Mouse (Mus musculus) WW6 (cell line): Measurements from ENCODE around the gene Wnt5a.

Source experiments
- DNase-seq: peaks from one replicate; pipeline ENCODE4 v3.0.0-alpha.2; 2013; ENCODE audit warnings: low read depth, low spot score

Wnt5a gene

GRCm38 (mm10) chr14:28504101-28505050, at the start of gene Wnt5a:
Gene Wnt5a, plus strand, starts transcription at chr14:28504750.
- DNase-seq = no peak

GRCm38 (mm10) chr14:28456372-28457076, 48.0 kb upstream of the Wnt5a start:
- DNase-seq = no peak

- no peak for DNase-seq
Measured at GRCm38 (mm10) chr14:28457428-28457827, 47.1 kb upstream of the Wnt5a start.

- no peak for DNase-seq
Measured at GRCm38 (mm10) chr14:28467956-28468355, 36.6 kb upstream of the Wnt5a start.

- DNase-seq = no peak
Measured at GRCm38 (mm10) chr14:28469696-28470095, 34.9 kb upstream of the Wnt5a start.

- no peak for DNase-seq
Measured at GRCm38 (mm10) chr14:28470212-28470611, 34.3 kb upstream of the Wnt5a start.

GRCm38 (mm10) chr14:28475012-28475411, 29.5 kb upstream of the Wnt5a start:
- no peak for DNase-seq

GRCm38 (mm10) chr14:28475421-28475820, 29.1 kb upstream of the Wnt5a start:
- DNase-seq = no peak

GRCm38 (mm10) chr14:28476746-28477145, 27.8 kb upstream of the Wnt5a start:
- DNase-seq = no peak

- DNase-seq = no peak
Measured at GRCm38 (mm10) chr14:28480866-28481265, 23.7 kb upstream of the Wnt5a start.

- DNase-seq = no peak
Measured at GRCm38 (mm10) chr14:28493806-28494205, 10.7 kb upstream of the Wnt5a start.

GRCm38 (mm10) chr14:28494273-28494672, 10.3 kb upstream of the Wnt5a start:
- no peak for DNase-seq

- no peak for DNase-seq
Measured at GRCm38 (mm10) chr14:28501216-28501878, 3.2 kb upstream of the Wnt5a start.

- no peak for DNase-seq
Measured at GRCm38 (mm10) chr14:28503276-28503675, 1.3 kb upstream of the Wnt5a start.

GRCm38 (mm10) chr14:28505051-28505585, 568 bp downstream of the Wnt5a start:
- DNase-seq = no peak

- no peak for DNase-seq
Measured at GRCm38 (mm10) chr14:28505586-28506375, 1.2 kb downstream of the Wnt5a start.

- DNase-seq = no peak
Measured at GRCm38 (mm10) chr14:28506376-28506831, 1.9 kb downstream of the Wnt5a start.

- no peak for DNase-seq
Measured at GRCm38 (mm10) chr14:28507011-28507410, 2.5 kb downstream of the Wnt5a start.

- no peak for DNase-seq
Measured at GRCm38 (mm10) chr14:28507471-28507870, 2.9 kb downstream of the Wnt5a start.

GRCm38 (mm10) chr14:28508288-28509258, 4.0 kb downstream of the Wnt5a start:
- DNase-seq = no peak
